Mouse (Mus musculus) limb, embryonic 11.5 days (tissue): ENCODE data around the gene Rbpjl. TPM values are rescaled to one million over a fixed set of nuclear protein-coding genes. Genes with fewer than 3 reads are reported as not detected.

Experiments
- ATAC-seq: fragments of 200-750 bp; cut with Nextera tagmentation; 2 replicates; pipeline ENCODE4 v1.8.0; 2017; ENCODE audit warnings: low read depth; ENCODE audit not compliant: insufficient number of reproducible peaks, low FRiP score, low TSS enrichment
- DNase-seq: peaks from one replicate; pipeline ENCODE4 v3.0.0-alpha.2; 2015; ENCODE audit warnings: low spot score
- H3K27ac ChIP-seq: fragments of 300-500 bp; sonication (generic); replicated peaks from 2 replicates; pipeline ENCODE4 v1.5.1; 2014; ENCODE audit warnings: low read depth, mild to moderate bottlenecking, low read length
- H3K27me3 ChIP-seq: fragments of 300-500 bp; sonication (generic); 2 replicates; pipeline ENCODE4 v1.6.1; 2014; ENCODE audit warnings: mild to moderate bottlenecking, low read length, mixed read lengths; ENCODE audit not compliant: control insufficient read depth, insufficient read depth
- H3K36me3 ChIP-seq: fragments of 300-500 bp; sonication (generic); 2 replicates; pipeline ENCODE4 v1.6.1; 2014; ENCODE audit warnings: mild to moderate bottlenecking, low read length, moderate library complexity, mixed read lengths; ENCODE audit not compliant: control insufficient read depth, insufficient read depth
- H3K4me1 ChIP-seq: fragments of 300-500 bp; sonication (generic); 2 replicates; pipeline ENCODE4 v1.6.1; 2014; ENCODE audit warnings: low read length, mixed read lengths; ENCODE audit not compliant: control insufficient read depth, insufficient read depth
- H3K4me2 ChIP-seq: fragments of 300-500 bp; sonication (generic); 2 replicates; pipeline ENCODE4 v1.6.1; 2014; ENCODE audit warnings: low read depth, mild to moderate bottlenecking, moderate library complexity; ENCODE audit not compliant: severe bottlenecking
- H3K4me3 ChIP-seq: fragments of 300-500 bp; sonication (generic); 2 replicates; pipeline ENCODE4 v1.5.1; 2014; ENCODE audit warnings: low read depth, low read length
- H3K9ac ChIP-seq: fragments of 300-500 bp; sonication (generic); 2 replicates; pipeline ENCODE4 v1.6.1; 2014; ENCODE audit warnings: mild to moderate bottlenecking, low read length
- H3K9me3 ChIP-seq: fragments of 300-500 bp; sonication (generic); 2 replicates; pipeline ENCODE4 v1.6.1; 2016; ENCODE audit warnings: low read length; ENCODE audit not compliant: control insufficient read depth
- WGBS: fragments of 180-500 bp; shearing (Covaris S2); extraction: QIAGEN DNeasy Blood & Tissue Kit; methylation state at CpG from one replicate; pipeline ENCODE4 v1.1.7; 2014; 5-methylcytosine and 5-hydroxymethylcytosine counted together
- polyA plus RNA-seq: library from polyadenylated mRNA; unstranded; fragments of >200 nt; fragmentation: Nextera tagmentation; extraction: Ambion mirVana; gene quantifications from 2 replicates; pipeline ENCODE4 v1.2.1, GENCODE M21; 2014

Gene Rbpjl
- polyA plus RNA-seq, 1 experiment from 2014 or later: 0.04 TPM

DNA sequence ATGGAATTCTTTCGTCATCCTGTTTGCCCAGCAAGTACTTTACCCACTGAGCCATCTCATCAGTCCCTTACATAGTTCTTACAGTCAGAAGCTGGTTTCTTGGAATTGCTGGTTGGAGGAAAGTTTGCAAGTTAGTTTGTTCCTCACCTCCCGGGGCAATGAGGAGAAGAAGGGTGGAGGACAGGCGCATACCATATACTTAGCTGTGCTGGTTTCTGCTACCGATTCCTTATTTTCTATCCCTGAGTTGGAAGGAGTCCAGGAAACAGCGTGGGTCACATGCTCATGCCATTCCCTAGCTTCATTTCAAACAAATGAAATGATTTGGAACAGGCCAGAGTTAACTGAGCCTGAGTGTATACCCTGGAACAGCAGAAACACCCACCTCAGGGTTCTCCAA lies 46.0 kb downstream of the Rbpjl start:
- DNase-seq (no peak), ATAC-seq (no peak)
- Histone ChIP-seq H3K4me2 (no peak overlapping the region), H3K36me3 (no peaks in the 10 kb centered on the region), H3K4me1 (peaks cover 8% of the 10 kb centered on the region; the same call in 1 of the 2 replicates), H3K27ac (no peak overlapping the region), H3K27me3 (no peaks in the 10 kb centered on the region), H3K4me3 (no peak overlapping the region), H3K9ac (no peak overlapping the region), H3K9me3 (no peaks in the 10 kb centered on the region)
- 82% methylated on average over 5 of the region's 5 CpGs for whole genome bisulfite sequencing

- Histone ChIP-seq H3K36me3 (no peaks in the 10 kb centered on the region), H3K9ac (no peak overlapping the region), H3K27ac (no peak overlapping the region), H3K27me3 (no peaks in the 10 kb centered on the region), H3K4me2 (no peak overlapping the region), H3K4me3 (no peak overlapping the region), H3K4me1 (peaks cover 8% of the 10 kb centered on the region; the same call in 1 of the 2 replicates), H3K9me3 (no peaks in the 10 kb centered on the region)
- WGBS: 84% methylated on average over 14 of the region's 14 CpGs
- DNase-seq (no peak), ATAC-seq (no peak)
Observed at GRCm38 (mm10) chr2:164449341-164450042, 46.6 kb downstream of the Rbpjl start.

DNA sequence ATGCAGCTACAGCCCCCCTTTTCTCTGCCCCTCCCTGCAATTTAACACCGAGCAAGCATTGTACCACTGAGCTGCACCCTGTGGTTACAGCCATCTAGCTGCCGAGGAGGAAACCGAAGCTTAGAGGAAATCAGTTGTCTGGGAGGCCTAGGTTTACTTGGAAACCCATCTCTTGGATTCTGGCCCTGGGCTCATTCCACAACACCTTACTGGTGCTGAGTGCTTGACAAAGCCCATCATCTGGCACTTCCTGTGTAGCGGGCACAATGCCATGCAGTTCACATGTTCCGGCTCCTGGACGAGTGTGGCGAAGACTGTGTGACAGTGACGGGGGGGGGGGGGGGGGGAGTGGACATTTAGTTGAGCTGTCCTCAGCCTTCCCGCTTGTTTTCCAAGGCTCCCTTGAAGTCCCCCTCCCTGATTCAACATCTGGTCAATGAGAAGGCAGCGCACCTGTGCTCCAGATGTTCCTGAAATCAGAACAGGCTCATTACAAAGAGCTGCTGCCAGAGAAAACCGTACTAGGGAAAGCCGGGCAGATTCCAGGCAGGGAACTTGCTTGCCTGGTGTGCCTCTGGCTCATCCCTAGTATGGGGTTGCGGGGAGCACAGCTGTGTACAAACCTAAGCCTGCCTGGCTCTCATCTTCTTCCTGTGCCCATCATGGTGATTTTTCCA lies 49.2 kb downstream of the Rbpjl start:
- H3K4me3 ChIP-seq: no peak overlapping the region
- H3K27me3 ChIP-seq: no peaks in the 10 kb centered on the region
- peaks cover 13% of the 10 kb centered on the region; the same call in 1 of the 2 replicates for H3K4me1 ChIP-seq
- no peak overlapping the region; the same call in 1 of the 2 replicates for H3K9ac ChIP-seq
- H3K27ac ChIP-seq: peak overlapping the region; percentile 25; the same call in 1 of the 2 replicates
- H3K9me3 ChIP-seq: no peaks in the 10 kb centered on the region
- no peak overlapping the region; the same call in 1 of the 2 replicates for H3K4me2 ChIP-seq
- DNase-seq: peak; percentile 81
- 24% methylated on average over 13 of the region's 13 CpGs for WGBS
- ATAC-seq: peak; percentile 66
- H3K36me3 ChIP-seq: no peaks in the 10 kb centered on the region

DNA sequence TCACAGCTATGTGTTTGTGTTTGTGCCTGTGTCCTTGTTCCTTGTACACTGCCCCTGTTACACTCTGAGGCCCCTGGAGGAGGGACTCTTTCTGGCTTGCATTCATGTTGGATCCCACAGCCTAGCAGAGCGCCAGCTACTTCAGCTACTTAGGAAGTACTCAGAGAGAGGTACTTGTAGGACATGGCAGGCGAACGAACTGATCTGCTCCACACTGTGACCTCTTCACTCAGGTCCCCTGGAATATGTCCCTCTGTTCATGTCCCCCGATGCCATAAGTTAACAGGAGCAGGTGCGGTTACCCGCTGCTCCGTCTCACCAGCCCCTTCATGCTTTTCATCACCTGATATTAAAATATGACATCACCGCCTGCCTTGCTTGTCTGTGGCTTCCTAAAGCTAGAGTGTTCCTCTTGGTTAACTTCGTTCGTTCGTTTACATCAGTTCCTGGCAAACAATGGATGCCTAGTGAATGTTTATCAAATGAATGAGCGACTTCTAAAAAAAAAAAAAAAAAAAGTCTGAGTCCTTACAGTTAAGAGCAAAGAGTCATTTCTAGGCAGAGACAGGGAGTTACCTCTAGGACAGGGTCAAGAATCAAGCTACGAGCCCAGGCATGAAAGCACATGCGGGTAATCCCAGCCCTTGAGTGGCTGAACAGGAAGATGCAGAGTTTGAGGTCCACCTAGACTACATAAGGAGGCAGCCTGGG lies 50.3 kb downstream of the Rbpjl start:
- H3K4me3 ChIP-seq: no peak overlapping the region
- peaks cover 13% of the 10 kb centered on the region; the same call in 1 of the 2 replicates for H3K4me1 ChIP-seq
- H3K36me3 ChIP-seq: no peaks in the 10 kb centered on the region
- H3K4me2 ChIP-seq: no peak overlapping the region
- 86% methylated on average over 14 of the region's 14 CpGs for WGBS
- H3K27ac ChIP-seq: 0 out of 2 replicates have a peak overlapping the region, but pooled peaks have one; percentile 8
- no peaks in the 10 kb centered on the region for H3K27me3 ChIP-seq
- no peak overlapping the region for H3K9ac ChIP-seq
- DNase-seq (no peak), ATAC-seq (no peak)
- H3K9me3 ChIP-seq: no peaks in the 10 kb centered on the region

DNA sequence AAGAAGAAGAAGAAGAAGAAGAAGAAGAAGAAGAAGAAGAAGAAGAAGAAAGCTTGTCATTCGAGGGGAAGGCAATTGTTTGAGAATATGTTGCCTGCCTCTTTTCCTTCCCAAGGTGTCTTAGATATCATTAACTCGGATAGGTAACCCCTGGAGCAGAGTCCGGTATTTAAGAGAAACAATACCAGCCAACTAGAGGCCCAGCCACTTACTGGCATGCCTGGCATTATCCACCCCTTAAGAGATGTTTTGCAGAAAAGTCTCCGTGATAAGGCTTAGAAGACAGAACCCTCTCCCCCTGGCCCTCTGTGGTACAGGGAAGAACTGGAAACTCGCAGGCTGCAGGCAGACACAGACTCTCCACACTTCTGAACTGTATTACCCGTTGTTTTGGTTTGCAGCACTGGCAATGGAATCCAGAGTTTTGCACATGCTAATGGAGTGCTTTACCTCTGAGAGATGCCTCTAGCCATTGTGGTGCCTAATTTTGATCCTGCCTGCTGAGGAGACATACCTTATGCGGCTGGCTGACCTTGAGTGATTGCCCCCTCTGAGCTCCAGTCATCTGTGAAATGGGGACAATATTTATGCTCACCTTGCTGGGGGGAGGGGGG lies 51.1 kb downstream of the Rbpjl start:
- Histone ChIP-seq H3K4me3 (no peak overlapping the region), H3K9me3 (no peaks in the 10 kb centered on the region), H3K27ac (no peak overlapping the region), H3K36me3 (no peaks in the 10 kb centered on the region), H3K4me2 (no peak overlapping the region), H3K9ac (no peak overlapping the region), H3K4me1 (peaks cover 13% of the 10 kb centered on the region; the same call in 1 of the 2 replicates), H3K27me3 (no peaks in the 10 kb centered on the region)
- DNase-seq (no peak), ATAC-seq (no peak)
- 71% methylated on average over 7 of the region's 7 CpGs for WGBS

DNA sequence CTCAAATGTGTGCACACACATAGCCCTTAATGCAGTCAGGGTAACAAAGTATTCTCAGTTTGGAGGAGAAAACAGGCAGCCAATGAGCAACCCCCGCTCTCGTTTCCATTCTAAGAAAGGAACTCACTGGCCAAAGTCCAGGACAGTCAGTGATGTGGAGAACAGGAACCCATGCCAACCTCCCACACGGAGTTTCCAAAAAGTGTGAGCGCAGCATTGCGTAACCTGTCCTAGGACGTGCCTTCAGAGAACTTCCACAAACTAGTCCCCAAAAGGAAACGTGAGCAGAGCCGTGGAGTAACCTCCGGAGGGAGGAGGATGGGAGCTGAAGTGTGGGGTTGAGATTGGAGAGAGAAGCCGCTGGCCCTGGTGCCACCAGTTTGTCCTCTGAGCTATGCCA lies 51.9 kb downstream of the Rbpjl start:
- no peaks in the 10 kb centered on the region for H3K36me3 ChIP-seq
- H3K4me2 ChIP-seq: no peak overlapping the region
- H3K9me3 ChIP-seq: no peaks in the 10 kb centered on the region
- peaks cover 13% of the 10 kb centered on the region; the same call in 1 of the 2 replicates for H3K4me1 ChIP-seq
- DNase-seq (no peak), ATAC-seq (no peak)
- no peak overlapping the region for H3K4me3 ChIP-seq
- WGBS: 84% methylated on average over 10 of the region's 10 CpGs
- H3K27ac ChIP-seq: no peak overlapping the region
- H3K9ac ChIP-seq: no peak overlapping the region
- H3K27me3 ChIP-seq: no peaks in the 10 kb centered on the region

- H3K4me1 ChIP-seq: peaks cover 13% of the 10 kb centered on the region; the same call in 1 of the 2 replicates
- no peak for ATAC-seq
- 76% methylated on average over 6 of the region's 6 CpGs for WGBS
- H3K4me2 ChIP-seq: no peak overlapping the region
- no peak overlapping the region for H3K4me3 ChIP-seq
- no peak overlapping the region for H3K27ac ChIP-seq
- H3K9me3 ChIP-seq: no peaks in the 10 kb centered on the region
- no peak for DNase-seq
- H3K36me3 ChIP-seq: no peaks in the 10 kb centered on the region
- H3K9ac ChIP-seq: no peak overlapping the region
- H3K27me3 ChIP-seq: no peaks in the 10 kb centered on the region
Observed at GRCm38 (mm10) chr2:164455421-164456190, 52.7 kb downstream of the Rbpjl start.
